Mouse (Mus musculus): ENCODE results near the gene Map2k6. TPM values are rescaled to one million over a fixed set of nuclear protein-coding genes. Genes with fewer than 3 reads are reported as not detected.

Gene Map2k6
- total RNA-seq, 2 experiments from 2014 or later = 22.8 to 25.1 TPM

GRCm38 (mm10) chr11:110399240-110400150 lies 573 bp downstream of the Map2k6 start:
- intact Hi-C loops (cut with DNase I) = no loop called here
- DNase-seq (ENCODE audit: low spot score in 2 of 2) = no peak

- intact Hi-C loops (cut with DNase I) = no loop called here
- DNase-seq (ENCODE audit: low spot score in 2 of 2) = no peak
Observed at GRCm38 (mm10) chr11:110400283-110400682, 1.4 kb downstream of the Map2k6 start.

GRCm38 (mm10) chr11:110402671-110403070 lies 3.7 kb downstream of the Map2k6 start:
- no peak for DNase-seq (ENCODE audit: low spot score in 2 of 2)
- intact Hi-C loops (cut with DNase I) = no loop called here

DNA sequence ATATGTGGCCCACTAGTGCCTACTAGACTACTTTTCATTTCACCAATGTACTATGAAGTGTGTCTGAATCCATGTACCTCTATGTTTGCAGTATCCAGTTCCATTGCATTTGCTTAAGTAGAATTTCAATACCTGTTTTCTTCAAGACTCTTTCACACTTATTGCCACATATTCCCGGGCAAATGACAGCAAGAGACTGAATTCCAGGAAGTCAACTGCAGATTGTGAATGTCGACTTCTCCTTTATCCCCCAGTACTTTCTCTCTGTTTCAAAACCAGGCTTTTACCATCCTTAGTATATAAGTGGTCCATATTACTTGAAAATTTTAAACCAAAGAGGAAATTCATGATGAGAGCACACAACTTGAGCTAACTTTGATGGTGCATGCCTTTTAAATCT lies 4.7 kb downstream of the Map2k6 start:
- intact Hi-C loops (cut with DNase I) = no loop called here
- no peak for DNase-seq (ENCODE audit: low spot score in 2 of 2)

DNA sequence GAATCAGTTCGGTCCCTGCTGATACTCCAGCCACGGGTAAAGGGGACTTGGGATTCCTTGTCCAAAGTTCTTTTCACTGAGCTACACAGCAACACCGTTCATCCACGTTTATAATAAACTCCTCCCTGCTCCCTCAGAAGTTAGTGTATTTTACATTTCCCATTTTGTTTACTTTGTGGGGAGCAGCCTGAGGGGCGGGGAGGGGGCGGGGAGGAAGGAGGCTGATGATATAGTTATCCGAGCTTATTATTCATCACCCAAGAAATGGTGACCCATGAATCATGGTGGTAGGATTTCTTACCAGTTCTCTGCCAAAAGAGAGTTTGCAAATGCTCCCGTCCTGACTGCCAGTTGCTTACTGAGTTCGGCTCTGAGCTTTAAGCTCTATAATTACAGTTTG lies 6.7 kb downstream of the Map2k6 start:
- no peak for DNase-seq (ENCODE audit: low spot score in 2 of 2)
- intact Hi-C loops (cut with DNase I) = no loop called here

- intact Hi-C loops (cut with DNase I) = no loop called here
- no peak for DNase-seq (ENCODE audit: low spot score in 2 of 2)
Observed at GRCm38 (mm10) chr11:110409131-110409530, 10.2 kb downstream of the Map2k6 start.

GRCm38 (mm10) chr11:110409776-110410175 lies 10.9 kb downstream of the Map2k6 start:
- intact Hi-C loops (cut with DNase I) = no loop called here
- no peak for DNase-seq (ENCODE audit: low spot score in 2 of 2)

GRCm38 (mm10) chr11:110411596-110411995 lies 12.7 kb downstream of the Map2k6 start:
- DNase-seq (ENCODE audit: low spot score in 2 of 2) = no peak
- intact Hi-C loops (cut with DNase I) = no loop called here

DNA sequence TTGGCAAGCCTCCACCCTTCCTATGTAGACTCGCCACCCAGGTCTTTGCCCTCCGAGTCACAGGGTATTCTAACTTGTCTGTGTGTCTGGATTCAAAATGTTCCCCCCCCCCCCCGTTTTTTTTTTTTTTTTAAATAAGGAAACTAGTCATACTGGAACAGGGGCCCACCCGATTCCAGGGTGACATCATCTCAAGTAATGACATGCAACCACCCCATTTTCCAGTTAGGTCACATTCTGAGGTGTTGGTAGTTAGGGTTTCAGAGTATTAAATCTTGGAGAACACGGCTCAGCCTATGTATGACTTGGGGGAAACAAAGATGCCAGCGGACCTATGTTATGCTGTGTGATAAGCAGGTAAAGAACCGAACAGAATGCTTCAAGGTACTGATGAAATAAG lies 15.3 kb downstream of the Map2k6 start:
- no peak for DNase-seq (ENCODE audit: low spot score in 2 of 2)
- intact Hi-C loops (cut with DNase I) = no loop called here

- DNase-seq (ENCODE audit: low spot score in 2 of 2) = no peak
- intact Hi-C loops (cut with DNase I) = no loop called here
Observed at GRCm38 (mm10) chr11:110416691-110417090, 17.8 kb downstream of the Map2k6 start.

GRCm38 (mm10) chr11:110420463-110420862 lies 21.5 kb downstream of the Map2k6 start:
- DNase-seq (ENCODE audit: low spot score in 2 of 2) = no peak
- intact Hi-C loops (cut with DNase I) = no loop called here

- intact Hi-C loops (cut with DNase I) = no loop called here
- DNase-seq (ENCODE audit: low spot score in 2 of 2) = no peak
Observed at GRCm38 (mm10) chr11:110426572-110427145, 27.7 kb downstream of the Map2k6 start.

GRCm38 (mm10) chr11:110427159-110427561 lies 28.2 kb downstream of the Map2k6 start:
- DNase-seq (ENCODE audit: low spot score in 2 of 2) = no peak
- intact Hi-C loops (cut with DNase I) = no loop called here

GRCm38 (mm10) chr11:110428999-110429398 lies 30.1 kb downstream of the Map2k6 start:
- intact Hi-C loops (cut with DNase I) = no loop called here
- DNase-seq (ENCODE audit: low spot score in 2 of 2) = no peak

GRCm38 (mm10) chr11:110429837-110430418 lies 31.0 kb downstream of the Map2k6 start:
- no peak for DNase-seq (ENCODE audit: low spot score in 2 of 2)
- intact Hi-C loops (cut with DNase I) = no loop called here

DNA sequence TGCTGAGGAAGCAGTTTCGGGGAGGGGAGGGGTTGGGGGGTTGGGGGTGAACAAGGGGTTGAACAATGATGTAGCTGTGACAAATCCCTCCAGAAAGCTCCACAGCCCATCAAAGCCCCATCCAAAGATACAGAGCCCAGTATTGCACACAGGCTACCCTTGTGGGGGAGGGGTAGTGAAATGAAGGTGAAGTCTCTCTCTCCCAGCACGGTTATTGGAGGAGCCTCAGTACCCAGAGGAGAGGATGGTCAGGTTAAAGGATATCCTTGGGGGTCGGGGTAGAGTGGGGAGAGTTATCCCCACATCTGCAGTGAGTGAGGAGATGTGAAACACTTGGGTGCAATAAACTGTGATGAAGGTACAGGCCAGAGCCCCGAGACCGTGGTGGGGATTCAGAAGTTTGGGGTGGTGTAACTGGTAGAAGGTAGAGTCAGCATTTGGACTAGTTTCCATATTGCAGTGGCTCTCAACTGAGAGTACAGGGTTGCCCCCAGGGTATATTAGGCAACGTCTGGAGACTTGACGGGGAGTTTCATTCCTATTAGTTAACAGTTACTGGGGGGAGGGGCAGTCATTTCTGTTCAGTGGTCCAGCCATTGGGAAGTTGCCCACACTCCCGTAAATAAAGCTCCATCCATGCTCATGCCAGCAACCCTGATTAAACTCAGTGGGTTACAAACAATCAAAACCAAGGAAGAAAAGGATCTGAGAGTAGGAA lies 37.1 kb downstream of the Map2k6 start:
- no peak for DNase-seq (ENCODE audit: low spot score in 2 of 2)
- intact Hi-C loops (cut with DNase I) = no loop called here

GRCm38 (mm10) chr11:110436998-110437397 lies 38.1 kb downstream of the Map2k6 start:
- intact Hi-C loops (cut with DNase I) = no loop called here
- DNase-seq (ENCODE audit: low spot score in 2 of 2) = no peak

- DNase-seq (ENCODE audit: low spot score in 2 of 2) = no peak
- intact Hi-C loops (cut with DNase I) = no loop called here
Observed at GRCm38 (mm10) chr11:110438135-110438534, 39.2 kb downstream of the Map2k6 start.

DNA sequence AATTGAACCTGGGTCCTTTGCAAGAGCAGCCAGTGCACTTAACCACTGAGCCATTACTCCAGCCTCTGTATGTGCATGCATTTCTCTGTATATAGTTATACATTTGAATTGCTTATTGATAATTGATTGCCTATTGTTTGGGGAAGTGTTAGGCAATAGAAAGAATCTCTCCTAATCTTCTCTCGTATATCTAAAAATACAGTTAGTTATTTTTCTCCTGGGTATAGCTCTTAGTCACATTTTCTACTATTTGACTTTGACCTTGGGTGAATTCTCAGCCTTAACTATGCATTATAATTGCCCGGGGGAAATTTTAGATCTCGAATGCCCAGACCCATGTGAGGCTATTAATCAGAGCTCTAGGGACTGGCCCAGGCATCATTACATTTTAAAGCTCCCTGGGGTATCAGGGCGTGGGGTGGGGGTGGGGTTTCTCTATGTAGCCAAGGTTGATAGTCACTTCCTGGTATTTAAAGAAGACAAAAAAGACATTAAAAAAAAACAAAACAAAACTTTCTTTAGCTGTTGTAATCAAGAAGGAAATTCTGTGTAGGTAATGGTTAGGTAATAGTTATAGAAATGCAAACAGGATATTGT lies 39.9 kb downstream of the Map2k6 start:
- intact Hi-C loops (cut with DNase I) = no loop called here
- no peak for DNase-seq (ENCODE audit: low spot score in 2 of 2)

DNA sequence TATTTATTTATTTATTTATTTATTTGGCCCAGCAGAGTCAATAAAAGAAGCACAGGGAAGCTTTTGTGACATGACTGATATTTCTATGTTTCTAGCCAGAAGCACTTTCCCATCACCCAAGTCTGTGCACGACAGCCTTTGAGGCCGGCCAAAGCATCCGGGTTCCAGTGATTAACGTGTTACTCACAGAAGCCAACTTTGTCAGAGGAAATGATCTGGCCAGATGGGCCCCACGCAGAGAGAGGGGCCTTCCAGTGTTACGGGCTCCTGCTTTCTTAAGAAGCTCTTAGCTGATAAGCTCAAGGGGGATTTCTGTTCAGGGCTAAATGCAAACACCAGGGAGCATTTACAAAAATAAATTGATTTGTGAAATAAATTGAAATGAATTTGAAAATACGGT lies 40.4 kb downstream of the Map2k6 start:
- intact Hi-C loops (cut with DNase I) = no loop called here
- no peak for DNase-seq (ENCODE audit: low spot score in 2 of 2)
